Mouse (Mus musculus) activated CD4-positive, CD25-positive, alpha-beta regulatory T cell (primary cell): ENCODE results near the gene Fam129c. TPM values are rescaled to one million over a fixed set of nuclear protein-coding genes. Genes with fewer than 3 reads are reported as not detected.

Source experiments
- polyA plus RNA-seq, 2 experiments: library from polyadenylated mRNA; unstranded; fragments of 100-300 nt; shearing (Covaris generic); gene quantifications; one replicate each; pipeline ENCODE4 v1.2.1; 2017

Gene Fam129c
- 10 to 100 TPM in 1 of 2 experiments, 1 to 10 TPM in 1; 8.8 to 20.0 TPM for polyA plus RNA-seq

GRCm38 (mm10) chr8:71597451-71597850 lies at the start of gene Fam129c:
Gene Fam129c (plus strand): TSS chr8:71597648.

GRCm38 (mm10) chr8:71558071-71558957 lies 39.1 kb upstream of the Fam129c start, which contains the start of gene Tmem221:
Gene Tmem221 (minus strand): TSS chr8:71558871.

GRCm38 (mm10) chr8:71566501-71566900 lies 30.9 kb upstream of the Fam129c start, which contains the start of gene Nxnl1:
Gene Nxnl1 (minus strand): TSS chr8:71566601.

GRCm38 (mm10) chr8:71568387-71568937 lies 29.0 kb upstream of the Fam129c start, which contains the start of gene Slc27a1:
Gene Slc27a1 (plus strand): TSS chr8:71568882.

GRCm38 (mm10) chr8:71591471-71592373 lies 5.7 kb upstream of the Fam129c start, which contains the start of gene Pgls:
Gene Pgls (plus strand): TSS chr8:71592176.

GRCm38 (mm10) chr8:71610822-71611651 lies 13.6 kb downstream of the Fam129c start, which contains the start of gene Colgalt1:
Gene Colgalt1 (plus strand): TSS chr8:71610998.

Other genes with a start within 250 kb of the Fam129c start
- 100 to 1,000 TPM; 154 to 223 TPM for gene Use1, start 230.8 kb upstream of the Fam129c start, polyA plus RNA-seq
- gene Ocel1, start 226.3 kb upstream of the Fam129c start, polyA plus RNA-seq, result 10 to 100 TPM; 18.3 to 19.4 TPM
- 10 to 100 TPM in 1 of 2 experiments, 1 to 10 TPM in 1; 3.7 to 10.3 TPM for gene Nr2f6, start 215.7 kb upstream of the Fam129c start, polyA plus RNA-seq
- gene Ushbp1, start 201.8 kb upstream of the Fam129c start, polyA plus RNA-seq, result under 1 TPM; 0.12 to 0.38 TPM
- gene Babam1, start 200.8 kb upstream of the Fam129c start, polyA plus RNA-seq, result 100 to 1,000 TPM; 107 to 109 TPM
- gene Ankle1, start 191.6 kb upstream of the Fam129c start, polyA plus RNA-seq, result 1 to 10 TPM; 1.8 to 3.7 TPM
- 100 to 1,000 TPM; 107 to 132 TPM for gene Abhd8, start 134.0 kb upstream of the Fam129c start, polyA plus RNA-seq
- gene Mrpl34, start 132.7 kb upstream of the Fam129c start, polyA plus RNA-seq, result 100 to 1,000 TPM in 1 of 2 experiments, 10 to 100 TPM in 1; 70.1 to 100 TPM
- gene Dda1, start 128.4 kb upstream of the Fam129c start, polyA plus RNA-seq, result 100 to 1,000 TPM; 100 to 120 TPM
- 10 to 100 TPM in 1 of 2 experiments, 1 to 10 TPM in 1; 8.5 to 17.4 TPM for gene Ano8, start 111.7 kb upstream of the Fam129c start, polyA plus RNA-seq
- gene Gtpbp3, start 109.5 kb upstream of the Fam129c start, polyA plus RNA-seq, result 1 to 10 TPM; 4.2 to 7.7 TPM
- gene Plvap, start 85.9 kb upstream of the Fam129c start, polyA plus RNA-seq, result under 1 TPM in 1 of 2 experiments, not detected in 1; 0.13 TPM
- gene Ccdc194, start 71.9 kb upstream of the Fam129c start, polyA plus RNA-seq, result under 1 TPM in 1 of 2 experiments, not detected in 1; 0.41 TPM
- gene Bst2, start 60.2 kb upstream of the Fam129c start, polyA plus RNA-seq, result 100 to 1,000 TPM; 103 to 118 TPM
- 100 to 1,000 TPM; 113 to 137 TPM for gene Mvb12a, start 54.7 kb upstream of the Fam129c start, polyA plus RNA-seq
- 1 to 10 TPM; 6.3 to 7.8 TPM for gene Tmem221, start 38.8 kb upstream of the Fam129c start, polyA plus RNA-seq
- under 1 TPM; 0.88 to 0.99 TPM for gene Nxnl1, start 31.0 kb upstream of the Fam129c start, polyA plus RNA-seq
- 1 to 10 TPM; 6.0 to 6.9 TPM for gene Slc27a1, start 28.8 kb upstream of the Fam129c start, polyA plus RNA-seq
- gene Pgls, start 5.5 kb upstream of the Fam129c start, polyA plus RNA-seq, result 100 to 1,000 TPM; 120 to 124 TPM
- gene Colgalt1, start 13.3 kb downstream of the Fam129c start, polyA plus RNA-seq, result 10 to 100 TPM; 24.8 to 32.1 TPM
- gene Unc13a, start 74.1 kb downstream of the Fam129c start, polyA plus RNA-seq, result 1 to 10 TPM; 1.1 to 1.3 TPM
- gene Jak3, start 78.6 kb downstream of the Fam129c start, polyA plus RNA-seq, result 100 to 1,000 TPM; 105 to 188 TPM
- 10 to 100 TPM; 53.6 to 59.0 TPM for gene Insl3, start 91.6 kb downstream of the Fam129c start, polyA plus RNA-seq
- 1 to 10 TPM; 4.3 to 5.4 TPM for gene B3gnt3, start 104.1 kb downstream of the Fam129c start, polyA plus RNA-seq
- 100 to 1,000 TPM; 173 to 255 TPM for gene Fcho1, start 128.1 kb downstream of the Fam129c start, polyA plus RNA-seq